Mouse (Mus musculus) stomach, postnatal 0 days (tissue): ENCODE results near the gene Zfp872.

ENCODE experiments used
- CTCF ChIP-seq: IDR thresholded peaks from 2 replicates; pipeline ENCODE4 v1.5.1; 2016; ENCODE audit warnings: antibody characterized with exemption, low read depth, mild to moderate bottlenecking, moderate library complexity
- EP300 ChIP-seq: optimal IDR thresholded peaks from 2 replicates; pipeline ENCODE3; 2016; ENCODE audit warnings: antibody characterized with exemption

DNA sequence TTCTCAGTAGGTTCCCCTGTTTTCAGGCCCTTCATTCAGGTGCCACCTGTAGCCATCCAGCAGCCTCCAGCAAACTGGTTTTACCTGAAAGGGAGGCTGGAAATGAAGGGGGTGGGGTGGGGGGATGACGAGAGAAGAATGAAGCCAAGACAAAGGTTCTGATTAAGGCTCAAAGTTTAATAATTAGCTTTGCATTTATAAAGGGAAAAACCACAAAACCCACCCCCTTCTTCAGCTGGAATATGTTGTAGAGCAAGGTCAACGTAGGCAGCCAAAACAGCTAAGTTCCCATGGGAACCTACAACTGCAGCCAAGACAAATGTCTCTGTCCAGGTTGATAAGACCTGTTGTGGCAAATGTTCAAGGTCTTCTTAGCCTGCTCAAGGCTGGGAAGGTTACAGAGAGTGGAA is 25.9 kb downstream of the Zfp872 start:
- no peak for TF ChIP-seq CTCF
- peak; percentile 64 for TF ChIP-seq EP300
